16 mouse cellular contexts compared by ENCODE assay signal in the genomic region with DNA sequence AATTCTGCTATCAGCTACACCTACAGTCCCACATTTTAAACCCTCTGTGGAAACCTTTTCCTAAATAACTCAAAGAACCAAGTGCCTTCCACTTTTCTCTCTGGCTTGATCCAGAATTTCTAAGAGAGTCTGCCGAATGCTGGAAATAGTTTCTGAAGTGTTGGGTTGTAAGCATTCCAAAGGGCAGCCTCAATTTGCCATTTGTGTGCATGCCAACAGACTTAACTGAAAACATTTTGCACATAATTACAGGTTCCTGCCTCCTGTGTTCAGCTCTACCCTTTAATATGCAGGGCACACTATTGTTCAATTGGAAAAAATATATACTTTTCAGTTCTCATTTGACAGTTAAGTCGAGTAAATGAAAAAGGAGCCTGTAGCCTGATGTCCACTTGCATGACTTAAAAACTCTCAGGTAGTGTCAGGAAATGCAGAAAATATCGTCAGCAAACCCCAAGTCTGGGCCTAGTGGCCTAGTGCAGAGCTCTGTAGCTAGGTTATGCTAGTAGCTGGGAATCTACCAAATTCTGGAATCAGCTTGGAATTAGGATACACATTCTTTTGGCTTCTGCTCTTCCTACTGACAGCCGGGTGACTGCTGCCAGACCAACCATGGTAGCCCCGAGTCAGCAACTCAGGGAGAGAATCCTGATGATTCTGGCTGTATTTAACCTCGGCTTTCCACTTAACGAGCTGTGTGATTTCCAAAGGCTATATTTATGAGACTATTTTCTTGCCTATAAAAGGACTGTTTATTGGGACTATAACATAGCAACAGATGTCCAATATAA. TPM values are rescaled to one million over a fixed set of nuclear protein-coding genes. Genes with fewer than 3 reads are reported as not detected.
DNase-seq lines count a peak whose midpoint lies in the region; ATAC-seq and TF ChIP-seq lines count a peak whose summit lies in the region.
"Had no signal": no experiment of that assay in that cellular context is flagged by ENCODE, and none has a peak within 500 bp of the region (broad histone marks: within the 10 kb centered on the region; RNA-seq: fewer than 3 reads in every experiment).

No protein-coding gene starts in this region.

- no peaks in the 10 kb centered on the region for H3K9me3 ChIP-seq in liver, embryonic 12.5 days (replicated peaks)
- H3K9me3 ChIP-seq in liver, postnatal 0 days (ENCODE audit: low read length) = no peaks in the 10 kb centered on the region
- H3K9me3 ChIP-seq: forebrain, embryonic 12.5 days; G1E had no signal

- no peak overlapping the region for H3K4me3 ChIP-seq in liver, embryonic 12.5 days
- H3K4me3 ChIP-seq in liver, postnatal 0 days (ENCODE audit: low read depth, low read length) = no peak overlapping the region
- H3K4me3 ChIP-seq: forebrain, embryonic 12.5 days had no signal

- intact Hi-C loops in gastrocnemius, postnatal 14 days (cut with DNase I; ENCODE audit: low total_unique reads) = no loop called here

- no peak overlapping the region for H3K4me2 ChIP-seq in liver, embryonic 12.5 days
- no peak overlapping the region for H3K4me2 ChIP-seq in liver, postnatal 0 days (ENCODE audit: low read depth, low read length)
- H3K4me2 ChIP-seq: forebrain, embryonic 12.5 days; liver, embryonic 11.5 days had no signal

- no peak for TF ChIP-seq CTCF in liver, postnatal 0 days (IDR thresholded peaks at IDR 0.05; ENCODE audit: low read depth)

- no peaks in the 10 kb centered on the region for H3K36me3 ChIP-seq in liver, embryonic 12.5 days
- H3K36me3 ChIP-seq in liver, postnatal 0 days (replicated peaks; ENCODE audit: insufficient read depth, low read length) = no peaks in the 10 kb centered on the region
- H3K36me3 ChIP-seq: forebrain, embryonic 12.5 days had no signal

- H3K27me3 ChIP-seq in liver, embryonic 12.5 days (replicated peaks) = no peaks in the 10 kb centered on the region
- H3K27me3 ChIP-seq in liver, postnatal 0 days (ENCODE audit: insufficient read depth, low read length) = no peaks in the 10 kb centered on the region
- H3K27me3 ChIP-seq: forebrain, embryonic 12.5 days had no signal

- 70% methylated on average over 7 of the region's 7 CpGs for WGBS in liver, embryonic 12.5 days (ENCODE audit: insufficient replicate concordance)
- 78% methylated on average over 7 of the region's 7 CpGs for WGBS in liver, postnatal 0 days (ENCODE audit: insufficient replicate concordance)

- no peak overlapping the region for H3K9ac ChIP-seq in liver, embryonic 12.5 days
- H3K9ac ChIP-seq in liver, postnatal 0 days (replicated peaks) = no peak overlapping the region
- H3K9ac ChIP-seq: forebrain, embryonic 12.5 days had no signal

- DNase-seq in gastrocnemius, postnatal 14 days = peak; percentile 25
- DNase-seq in gastrocnemius, postnatal 4 days (ENCODE audit: low spot score in 2 of 2) = no peak
- DNase-seq in liver, postnatal 0 days = no peak
- DNase-seq in NIH3T3 (ENCODE audit: low read depth) = peak; percentile 6
- DNase-seq in cerebellum, postnatal 14 days = peak; percentile 44 to 61
- no peak for DNase-seq in yolk sac, embryonic 10.5 days (ENCODE audit: low spot score)
- DNase-seq: B cell, adult 2 months; embryo, embryonic 11 days; gastrocnemius, postnatal 25 days; kidney, adult 9 months; thymus, postnatal 36 days had no signal

- no peak for ATAC-seq in liver, embryonic 12.5 days
- no peak for ATAC-seq in liver, postnatal 0 days
- no peak for ATAC-seq in frontal cortex, adult (ENCODE audit: low TSS enrichment)

- H3K4me1 ChIP-seq in liver, embryonic 12.5 days = peaks cover 83% of the 10 kb centered on the region
- H3K4me1 ChIP-seq in liver, postnatal 0 days (ENCODE audit: insufficient read depth) = peaks cover 25% of the 10 kb centered on the region
- H3K4me1 ChIP-seq: forebrain, embryonic 12.5 days had no signal

- H3K27ac ChIP-seq in liver, embryonic 12.5 days = 0 out of 2 replicates have a peak overlapping the region, but pooled peaks have one; percentile 30
- H3K27ac ChIP-seq in liver, postnatal 0 days (ENCODE audit: low read depth) = no peak overlapping the region
- H3K27ac ChIP-seq: forebrain, embryonic 12.5 days had no signal

- TF ChIP-seq EP300 in liver, postnatal 0 days (IDR thresholded peaks at IDR 0.05; ENCODE audit: low read depth) = no peak

RNA-seq across cellular contexts. Expression of a gene that starts 50.1 kb away (rescaled TPM):
- total RNA-seq in gastrocnemius, postnatal 14 days (2021) = 1 to 10 TPM; 6.9 to 8.0 TPM
- total RNA-seq in gastrocnemius, postnatal 4 days (2021) = 10 to 100 TPM; 22.4 to 25.2 TPM
- polyA plus RNA-seq in liver, embryonic 12.5 days (2016; fragmentation: Nextera tagmentation; extraction: Ambion mirVana) = 26.2 and 26.4 TPM in 2 replicates
- 6.7 and 8.0 TPM in 2 replicates for polyA plus RNA-seq in liver, postnatal 0 days (2015; fragmentation: Nextera tagmentation; extraction: Ambion mirVana)

RNA-seq across cellular contexts. Expression of a gene that starts 50.3 kb away (rescaled TPM):
- total RNA-seq in gastrocnemius, postnatal 14 days (2021) = under 1 TPM; 0.14 to 0.31 TPM
- under 1 TPM; 0.23 to 0.49 TPM for total RNA-seq in gastrocnemius, postnatal 4 days (2021)
- polyA plus RNA-seq in liver, embryonic 12.5 days (2016; fragmentation: Nextera tagmentation; extraction: Ambion mirVana) = 0.29 and 0.30 TPM in 2 replicates
- 0.21 and 0.24 TPM in 2 replicates for polyA plus RNA-seq in liver, postnatal 0 days (2015; fragmentation: Nextera tagmentation; extraction: Ambion mirVana)

Comparison
In these comparisons a context has a peak if more than half of its experiments do, and no peak if none do; other contexts are left out.
1. DNase-seq: peak in gastrocnemius, postnatal 14 days (single experiment), NIH3T3 (single experiment) and cerebellum, postnatal 14 days (2 of 2); none in gastrocnemius, postnatal 4 days (0 of 2), liver, postnatal 0 days (single experiment) and yolk sac, embryonic 10.5 days (single experiment).